Mouse (Mus musculus): ENCODE data around the gene Rnase11.

DNA sequence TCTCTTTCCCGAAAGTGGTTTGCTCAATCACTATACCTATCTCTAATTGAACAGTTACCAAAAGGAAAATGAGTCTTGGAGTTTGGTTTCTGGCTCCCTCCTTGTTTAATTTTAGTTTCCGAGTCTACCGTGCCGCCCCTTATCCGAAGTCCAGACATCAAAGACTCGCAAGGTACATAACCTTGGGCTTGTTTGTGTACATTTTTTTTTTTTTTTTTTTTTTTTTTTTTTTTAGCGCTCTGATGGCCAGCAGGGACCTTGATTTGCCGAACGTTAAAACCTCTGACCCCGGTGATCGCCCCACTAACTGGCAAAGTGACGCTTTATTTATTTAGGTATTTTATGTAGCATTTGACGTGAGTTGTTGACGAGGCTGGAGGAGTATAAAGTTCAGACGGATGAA, 39.7 kb upstream of the Rnase11 start:
- no peak for TF ChIP-seq CTCF (IDR thresholded peaks at IDR 0.05; ENCODE audit: insufficient read depth, low read length)
- no peak for TF ChIP-seq POLR2A (IDR thresholded peaks at IDR 0.05; ENCODE audit: borderline replicate concordance, extremely low read depth, low read depth, low read length)
